Mouse (Mus musculus): ENCODE results near the gene Gpc3. TPM values are rescaled to one million over a fixed set of nuclear protein-coding genes. Genes with fewer than 3 reads are reported as not detected.

The Gpc3 gene
- 0.26 TPM for total RNA-seq (2023)

DNA sequence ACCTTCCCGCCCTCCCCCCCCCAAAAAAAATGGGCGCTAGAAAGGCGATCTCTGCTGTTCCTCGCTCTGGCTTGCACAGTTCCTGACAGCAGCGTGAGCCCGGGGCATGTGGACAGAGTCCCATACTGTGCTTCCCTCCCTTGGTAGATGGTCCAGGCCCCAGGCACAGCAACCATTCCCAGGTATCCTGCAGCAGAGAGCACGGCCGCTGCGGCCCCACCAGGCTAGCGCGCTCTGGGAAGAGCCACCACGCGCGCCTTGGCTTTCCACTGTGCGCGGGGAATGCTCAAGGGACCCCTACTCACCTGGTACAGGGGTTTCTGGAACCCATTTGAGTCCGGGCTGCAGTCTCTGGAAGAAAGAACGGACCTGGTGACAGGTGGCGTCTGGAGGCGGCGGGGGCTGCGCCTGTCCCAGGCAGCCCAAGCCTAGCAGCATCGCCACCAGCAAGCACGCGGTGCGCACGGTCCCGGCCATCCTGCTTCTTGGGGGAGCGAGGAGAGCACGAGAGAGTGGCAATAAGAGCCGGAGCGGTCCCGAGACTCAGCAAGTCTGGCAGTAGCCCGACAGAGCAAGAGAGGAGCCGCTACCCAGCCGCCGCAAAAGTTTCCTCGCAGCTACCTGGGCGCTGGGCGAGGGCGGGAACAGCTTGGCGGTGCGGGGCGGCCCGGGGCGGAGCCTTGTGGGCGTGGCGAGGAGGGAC lies at the start of gene Gpc3:
Gene Gpc3, minus strand, starts transcription at position 623 of the 703 bp plus-strand sequence.

Other genes starting within 250 kb of the Gpc3 start
- gene Ccdc160, start 177.2 kb upstream of the Gpc3 start, total RNA-seq (2023): not detected